Mouse (Mus musculus) kidney, postnatal 14 days (tissue): ENCODE data around the gene Mif4gd.
"Not testable (repeated sequence)": the region's sequence is repeated elsewhere in the genome, so short reads cannot be mapped to it uniquely, and the experiment has no call there.

Experiments
- DNase-seq: peaks from one replicate; pipeline ENCODE4 v3.0.0; 2022; ENCODE audit warnings: mixed read lengths

Mif4gd gene

DNA sequence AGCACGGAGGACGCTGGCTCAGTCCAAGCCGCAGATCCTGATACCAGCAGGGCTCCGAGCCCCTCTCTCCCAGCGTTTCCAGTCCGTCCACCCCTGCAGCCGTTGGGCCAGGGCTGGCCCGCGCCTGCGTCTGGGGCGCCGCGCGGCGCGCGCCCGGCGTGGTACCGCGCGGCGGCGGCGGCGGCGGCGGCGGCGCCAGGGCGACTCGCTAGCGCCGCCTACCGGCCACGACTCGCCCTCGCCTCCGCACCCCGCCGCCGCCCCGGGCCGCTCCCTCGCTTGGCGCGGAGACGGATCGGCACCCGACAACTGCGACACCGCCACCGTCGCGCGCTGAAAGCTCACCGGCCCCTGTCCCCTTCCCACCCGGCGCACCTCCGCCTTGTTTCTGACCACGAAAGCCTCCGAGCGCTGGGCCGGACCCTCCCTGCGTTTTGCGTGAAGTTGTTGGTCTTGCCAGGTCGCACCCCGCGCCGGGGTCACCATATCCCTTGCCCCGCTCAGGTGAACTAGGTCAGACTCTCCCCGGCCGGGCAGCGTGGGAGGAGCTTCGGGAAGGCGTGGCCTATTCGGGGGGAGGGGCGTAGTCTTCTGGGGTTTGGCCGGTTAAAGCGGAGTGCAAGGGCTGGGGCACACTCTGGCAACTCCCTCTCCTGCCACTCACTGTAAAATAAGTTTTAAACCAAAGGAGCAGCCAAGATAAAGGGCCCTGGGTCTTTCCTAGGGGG is at the start of gene Mif4gd:
TSS of gene Mif4gd (minus strand) at position 560 of the 728 bp plus-strand sequence.
- peak; percentile 95 for DNase-seq

DNA sequence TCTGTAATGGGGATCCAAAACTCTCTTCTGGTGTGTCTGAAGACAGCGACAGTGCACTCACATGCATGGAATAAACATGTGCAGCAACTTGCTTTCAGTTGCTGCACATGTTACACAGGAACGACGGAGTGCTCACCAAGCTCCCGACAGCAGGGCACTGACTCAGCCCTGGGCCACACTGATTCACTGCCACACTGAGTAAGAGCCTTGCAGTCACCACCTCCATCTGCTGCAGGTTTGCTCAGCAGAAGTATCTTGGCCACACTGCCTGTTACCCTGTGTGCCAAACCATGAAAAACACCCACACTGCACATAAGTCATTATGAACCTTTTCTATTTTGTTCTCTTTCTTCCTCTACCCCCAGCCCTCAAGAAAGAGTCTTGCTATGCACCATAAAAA is 47.6 kb upstream of the Mif4gd start:
- DNase-seq: no peak

DNA sequence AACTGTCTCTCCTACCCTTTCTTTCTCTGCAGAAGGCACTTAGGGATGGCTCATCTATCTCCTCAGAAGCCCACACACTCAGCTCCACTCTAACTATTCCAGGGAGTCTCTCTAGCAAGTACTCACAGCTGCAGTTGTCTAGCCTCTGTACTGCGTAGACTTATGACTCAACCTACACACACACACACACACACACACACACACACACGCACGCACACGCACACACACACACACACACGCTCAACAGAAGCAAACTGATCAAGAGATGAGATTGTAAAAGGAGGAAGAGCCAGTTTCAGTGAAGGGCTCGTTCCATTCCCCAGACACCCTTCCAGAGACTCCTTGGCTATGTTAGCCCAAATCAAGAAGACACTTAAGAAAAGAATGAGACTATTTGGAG is 45.8 kb upstream of the Mif4gd start:
- DNase-seq: no peak

DNA sequence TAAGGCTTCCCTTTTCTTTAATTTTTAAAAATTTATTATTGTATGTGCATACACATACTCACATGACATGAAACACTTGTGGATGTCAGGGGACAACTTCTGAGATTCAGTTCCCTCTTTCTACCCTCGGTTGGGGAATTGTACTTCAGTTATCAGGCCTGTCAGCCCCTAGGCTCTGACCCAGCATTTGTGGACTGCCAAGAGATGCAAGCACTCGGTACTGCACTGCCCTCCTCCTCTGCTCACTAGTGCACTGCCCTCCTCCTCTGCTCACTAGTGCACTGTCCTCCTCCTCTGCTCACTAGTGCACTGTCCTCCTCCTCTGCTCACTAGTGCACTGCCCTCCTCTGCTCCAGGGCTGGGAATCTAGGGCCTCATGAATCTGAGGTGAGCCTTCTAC is 41.4 kb upstream of the Mif4gd start:
- no peak for DNase-seq

DNA sequence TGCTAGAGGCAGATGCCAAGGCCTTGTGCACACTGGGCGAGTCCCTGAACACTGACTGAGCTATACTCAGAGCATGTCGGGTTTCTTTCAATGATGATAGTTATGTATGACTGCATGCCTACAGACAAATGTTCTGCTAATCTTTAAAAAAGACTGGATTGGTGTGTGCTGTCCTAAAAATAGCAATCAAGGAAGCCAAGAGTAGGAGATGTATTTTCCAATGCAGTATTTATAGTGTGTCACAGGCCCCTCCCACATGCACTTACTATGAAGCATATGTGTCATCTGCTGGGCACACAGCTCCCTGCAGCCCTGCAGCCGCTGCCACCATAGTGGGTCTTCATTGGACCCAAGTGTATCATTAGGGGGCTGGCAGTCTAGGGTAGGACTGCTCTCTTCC is 40.4 kb upstream of the Mif4gd start:
- no peak for DNase-seq

DNA sequence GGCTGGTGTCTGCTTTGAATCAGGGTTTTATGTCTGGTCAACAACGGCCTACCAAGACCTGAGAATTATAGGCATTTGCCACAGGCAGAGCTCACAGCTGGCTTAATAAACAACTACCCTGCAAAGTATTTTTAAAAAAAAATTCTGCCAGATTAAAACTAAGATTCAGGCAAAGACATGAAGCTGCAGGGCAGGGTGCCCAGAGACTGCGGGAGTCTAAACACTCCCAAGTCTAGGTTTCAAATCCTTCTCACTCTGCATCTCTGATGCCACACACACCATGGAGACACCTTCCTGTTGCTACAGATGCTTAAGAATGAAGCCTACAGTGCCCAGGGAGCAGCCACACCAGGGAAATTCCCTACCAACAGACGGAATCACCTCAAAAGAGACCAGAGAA is 38.9 kb upstream of the Mif4gd start:
- no peak for DNase-seq

DNA sequence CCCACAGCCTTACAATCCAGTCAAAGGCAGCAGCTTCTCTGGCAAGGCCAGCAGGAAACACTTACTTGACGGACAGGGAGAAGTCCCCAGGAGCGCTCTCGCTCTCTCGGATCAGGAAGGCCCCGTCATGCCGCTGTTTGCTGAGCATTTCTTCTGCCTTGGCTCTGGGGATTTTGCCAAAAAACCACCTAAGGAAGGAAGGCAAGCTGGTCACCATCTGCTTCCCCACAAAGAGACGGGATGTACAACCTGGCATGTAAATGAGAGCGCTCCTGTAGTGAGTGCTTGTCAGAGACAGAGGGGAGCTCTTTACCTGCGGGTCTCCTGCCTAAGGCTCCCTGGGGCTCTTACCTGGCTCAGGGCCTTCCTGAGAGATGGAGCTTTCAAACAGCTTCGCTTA is 36.9 kb upstream of the Mif4gd start:
- DNase-seq: peak; percentile 68

DNA sequence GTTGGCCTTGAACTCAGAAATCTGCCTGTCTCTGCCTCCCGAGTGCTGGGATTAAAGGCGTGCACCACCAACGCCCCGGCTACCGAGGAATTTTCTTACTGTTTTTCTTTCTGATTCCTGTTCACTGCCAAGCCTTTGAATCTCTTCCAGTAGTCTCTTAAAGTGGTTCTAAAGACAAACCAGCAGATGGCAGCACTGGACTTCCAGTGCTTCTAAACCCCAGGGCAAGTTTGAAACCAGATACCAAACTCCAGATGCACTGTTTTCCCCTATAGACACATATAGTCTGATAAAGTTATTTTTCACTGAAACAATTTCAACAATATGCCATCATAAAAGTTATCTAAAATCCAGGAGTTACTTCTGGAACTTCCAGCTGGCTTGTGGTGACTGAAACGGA is 34.7 kb upstream of the Mif4gd start:
- DNase-seq: peak; percentile 73

DNA sequence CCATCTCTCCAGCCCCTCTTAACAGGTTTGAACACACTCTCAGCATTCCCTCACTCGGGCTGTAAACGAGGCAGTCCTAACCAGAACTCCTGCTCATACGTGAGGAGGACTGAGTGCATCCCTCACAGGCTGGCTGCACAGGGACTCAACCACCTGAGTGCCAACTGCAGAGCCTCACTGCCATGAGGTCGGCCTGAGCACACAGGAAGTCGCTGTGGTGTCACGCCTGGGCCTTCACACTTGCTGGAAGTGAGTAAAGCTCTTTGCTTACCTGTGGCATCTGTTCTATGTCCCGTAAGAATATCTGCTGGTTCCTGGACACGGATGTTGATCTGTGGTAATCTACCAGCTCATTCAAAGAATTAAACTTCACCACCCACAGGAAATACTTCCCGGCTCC is 33.7 kb upstream of the Mif4gd start:
- no peak for DNase-seq

DNA sequence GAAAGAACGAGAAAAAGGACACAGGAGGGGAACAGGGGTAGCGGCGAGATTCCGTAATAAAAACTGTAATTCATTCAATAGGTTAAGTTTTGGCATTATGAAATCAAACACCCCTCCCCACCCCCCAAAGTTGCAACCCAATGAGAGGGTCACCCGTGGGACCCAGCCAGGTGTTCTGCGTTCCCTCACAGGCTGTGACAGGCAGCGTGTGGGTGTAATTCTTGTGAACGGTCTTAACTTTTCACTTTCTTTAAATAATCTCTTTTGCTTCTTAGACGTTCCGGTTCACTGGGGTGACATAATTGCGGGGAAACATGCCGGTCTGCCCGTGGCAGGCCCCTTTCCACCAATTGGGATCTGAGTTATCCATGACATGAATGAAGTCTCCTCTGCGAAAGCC is 32.7 kb upstream of the Mif4gd start:
- DNase-seq: not testable (repeated sequence)

DNA sequence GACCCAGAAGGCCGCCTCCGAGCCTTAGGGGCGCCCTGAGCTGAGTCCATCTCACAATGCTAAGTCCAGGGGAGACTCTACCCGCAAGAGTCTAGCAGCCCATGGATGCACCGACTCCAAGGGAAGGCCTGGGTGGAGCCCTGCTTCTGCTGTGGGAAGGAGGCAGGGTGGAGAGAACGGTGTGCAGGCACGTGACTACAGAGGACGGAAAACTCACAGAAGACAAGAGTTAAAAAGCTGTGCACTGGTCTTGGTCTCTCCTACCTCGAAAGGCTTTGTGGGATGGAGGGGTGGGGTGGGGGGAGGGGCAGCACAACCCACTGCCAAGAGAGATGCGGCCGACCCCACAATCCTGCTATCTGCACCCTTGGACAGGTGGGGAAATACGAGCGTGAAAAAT is 31.5 kb upstream of the Mif4gd start:
- DNase-seq: no peak

DNA sequence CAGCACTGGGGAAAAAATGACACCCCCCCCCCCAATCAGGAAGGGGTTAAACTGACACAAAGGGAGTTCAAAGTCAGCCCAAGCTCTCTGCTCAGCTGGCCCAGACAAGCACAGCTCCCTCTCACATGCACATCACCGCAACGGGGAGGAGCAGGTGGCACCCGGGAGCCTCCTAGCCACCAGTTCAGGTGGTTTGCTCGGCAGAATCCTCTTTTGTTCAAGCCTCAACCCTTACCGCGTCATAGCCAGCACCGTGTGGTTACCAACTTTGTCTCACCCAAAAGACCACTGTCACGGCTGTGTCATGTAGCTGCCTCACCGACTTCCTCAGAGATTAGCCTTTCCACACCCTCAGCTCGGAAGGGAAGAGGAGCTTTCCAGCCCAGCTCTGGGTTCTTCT is 30.5 kb upstream of the Mif4gd start:
- no peak for DNase-seq

DNA sequence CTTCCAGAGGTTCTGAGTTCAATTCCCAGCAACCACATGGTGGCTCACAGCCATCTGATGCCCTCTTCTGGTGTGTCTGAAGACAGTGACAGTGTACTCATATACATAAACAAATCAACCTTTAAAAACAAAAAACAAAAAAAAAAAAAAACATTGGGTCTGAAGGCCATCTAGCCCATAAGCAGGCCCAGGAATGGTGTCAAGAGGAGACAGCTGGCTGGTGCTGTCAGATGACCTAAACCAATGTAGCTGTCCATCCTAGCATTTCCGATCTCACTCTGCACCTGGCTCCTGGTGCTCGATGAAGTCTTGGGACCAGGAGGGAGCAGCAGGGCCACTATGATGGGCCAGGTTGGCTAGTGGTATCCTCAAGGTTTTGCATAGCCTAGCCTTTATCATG is 29.9 kb upstream of the Mif4gd start:
- DNase-seq: no peak

DNA sequence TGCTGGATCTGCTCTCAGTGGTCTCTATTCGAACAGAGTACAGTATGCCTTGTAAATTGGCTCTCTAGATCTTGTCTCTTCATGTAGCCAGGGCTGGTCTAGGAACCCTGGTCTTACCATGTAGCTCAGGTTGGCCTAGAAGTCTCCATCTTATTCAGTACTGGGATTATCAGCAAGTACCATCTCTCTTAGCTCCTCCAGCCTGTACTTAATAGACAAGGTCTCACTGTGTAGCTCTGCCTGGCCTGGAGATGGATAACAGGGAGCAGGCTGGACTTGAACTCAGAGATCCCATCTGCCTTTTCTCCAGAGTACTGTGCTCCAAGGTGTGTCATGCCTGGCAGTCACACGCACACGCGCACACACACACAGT is 28.9 kb upstream of the Mif4gd start:
- DNase-seq: no peak

DNA sequence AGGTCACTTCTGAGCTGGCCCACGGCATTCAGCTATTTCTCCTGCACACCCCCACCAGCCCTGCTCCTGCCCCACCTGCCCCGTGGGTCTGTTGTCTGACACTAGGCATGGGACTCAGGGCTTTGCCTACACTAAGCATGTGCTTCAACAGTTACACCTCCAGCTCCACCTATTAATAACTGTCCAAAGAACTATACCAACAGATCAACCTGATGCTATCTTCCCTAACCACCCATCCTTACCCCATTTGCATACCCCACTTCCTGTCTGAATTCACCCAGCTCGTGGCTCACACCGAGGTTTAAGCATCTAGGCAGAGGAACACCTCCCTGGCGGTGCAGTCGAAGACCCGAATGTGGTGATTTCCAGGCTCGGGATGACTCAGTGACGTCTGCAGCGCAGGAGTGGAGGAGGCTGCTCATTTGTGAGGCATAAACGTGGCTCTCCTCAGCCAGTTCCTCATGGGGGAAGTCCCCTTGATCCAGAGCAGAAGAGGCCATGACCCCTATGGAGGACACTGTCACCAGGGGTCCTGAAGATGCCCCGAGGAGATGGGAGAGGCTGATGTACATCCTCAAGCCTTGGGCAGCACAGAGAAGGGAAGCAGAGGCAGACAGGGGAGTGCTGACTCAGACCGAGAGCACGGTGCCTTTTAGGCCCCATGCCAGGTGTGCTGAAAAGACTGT is 28.4 kb upstream of the Mif4gd start:
- no peak for DNase-seq

DNA sequence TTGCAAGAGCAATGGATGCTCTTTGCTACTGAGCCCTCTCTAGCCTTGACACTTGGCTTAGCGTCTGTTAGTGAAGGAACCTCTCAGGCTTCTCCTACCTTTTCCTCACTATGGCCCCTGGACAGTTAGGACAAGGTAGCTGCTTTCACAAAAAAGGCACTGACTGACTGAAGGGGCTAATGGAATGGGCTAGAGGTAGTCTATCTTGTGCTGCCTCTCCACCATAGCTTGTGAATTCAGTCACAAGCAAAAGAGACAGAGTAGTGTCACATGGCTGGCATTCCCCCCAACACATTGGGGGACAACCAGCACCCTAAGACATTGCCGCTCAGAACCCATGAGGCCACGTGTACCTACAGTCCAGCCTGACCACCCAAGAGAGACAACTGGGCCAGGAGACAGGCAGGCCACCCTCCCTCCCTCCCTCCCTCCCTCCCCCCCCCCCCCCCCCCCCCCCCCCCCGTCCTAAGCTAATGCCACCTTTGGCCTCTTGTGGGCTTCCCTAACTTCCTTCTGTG is 27.6 kb upstream of the Mif4gd start:
- no peak for DNase-seq

DNA sequence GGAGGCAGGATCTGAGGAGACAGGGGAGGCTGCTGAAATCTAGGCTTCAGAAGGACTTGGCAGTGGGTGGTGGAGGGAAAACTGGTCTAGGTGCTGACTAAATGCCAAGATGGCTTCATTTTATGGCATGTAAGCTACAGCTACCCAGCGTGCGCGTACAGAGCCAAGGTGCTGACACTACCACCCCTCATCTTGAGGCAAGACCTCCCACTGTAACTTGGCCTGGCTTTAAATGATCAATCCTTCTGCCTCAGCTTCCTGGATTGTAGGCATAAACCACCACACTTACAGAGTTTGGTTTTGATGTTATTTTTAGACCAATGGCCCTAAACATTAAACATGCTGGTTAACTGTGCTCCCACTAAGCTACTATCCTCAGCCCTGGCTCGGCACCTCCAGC is 26.8 kb upstream of the Mif4gd start:
- DNase-seq: no peak

DNA sequence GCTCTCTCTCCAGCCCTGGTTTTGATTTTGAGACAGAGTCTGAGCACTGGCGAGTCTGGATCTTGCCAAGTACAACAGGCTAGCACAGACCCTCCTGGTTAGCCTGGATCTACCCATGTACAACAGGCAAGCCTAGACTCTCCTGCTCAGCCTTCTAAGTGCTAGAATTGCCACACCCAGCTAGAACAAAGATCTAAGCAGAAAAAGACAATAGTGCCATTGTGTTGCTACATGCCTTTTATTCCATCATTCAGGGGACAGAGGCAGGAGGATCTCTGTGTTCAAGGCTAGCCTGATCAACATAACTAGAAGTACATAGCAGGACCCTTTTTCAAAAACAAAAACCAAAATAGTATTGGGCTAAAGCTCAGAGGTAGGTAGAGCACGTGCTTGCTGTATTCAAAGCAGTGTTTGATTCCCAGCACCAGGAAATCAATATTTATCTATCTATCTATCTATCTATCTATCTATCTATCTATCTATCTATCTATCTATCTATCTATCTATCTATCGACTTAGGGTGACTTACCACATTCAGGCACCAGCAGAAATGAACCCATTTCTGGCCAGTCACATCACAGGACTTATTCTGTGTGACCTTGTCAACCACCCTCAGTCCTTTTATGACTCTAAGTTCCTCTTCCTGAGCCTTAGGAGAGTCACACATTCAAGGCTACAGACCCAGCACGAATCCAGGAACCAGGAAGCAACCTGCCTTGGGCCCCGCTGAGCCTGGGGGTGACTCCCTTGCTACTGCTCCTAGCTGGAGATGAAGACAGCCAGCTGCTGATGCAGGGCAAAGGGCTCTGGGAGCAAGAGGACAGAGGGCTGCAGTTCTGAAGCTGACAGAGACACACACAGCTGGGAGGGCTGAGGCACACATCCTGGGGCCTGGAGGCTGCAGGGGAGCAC is 26.0 kb upstream of the Mif4gd start:
- no peak for DNase-seq

DNA sequence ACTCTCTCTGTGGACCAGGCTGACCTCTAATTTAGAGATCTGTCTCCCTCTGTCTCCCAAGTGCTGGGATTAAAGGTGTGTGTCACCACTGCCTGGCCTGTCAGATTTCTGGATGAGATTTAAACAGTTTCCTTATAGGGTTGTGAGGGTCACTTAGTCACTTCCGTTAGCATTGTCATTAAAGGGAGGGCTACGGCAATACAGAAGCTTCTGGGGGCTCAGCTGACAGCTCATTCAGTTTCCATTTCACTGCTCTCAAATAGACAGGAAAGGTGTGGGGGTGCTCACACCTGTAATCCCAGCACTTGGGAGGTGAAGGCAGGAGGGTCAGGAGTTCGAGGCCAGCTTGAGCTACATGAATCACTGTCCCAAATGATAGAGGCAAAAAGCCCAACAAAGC is 24.2 kb upstream of the Mif4gd start:
- no peak for DNase-seq

DNA sequence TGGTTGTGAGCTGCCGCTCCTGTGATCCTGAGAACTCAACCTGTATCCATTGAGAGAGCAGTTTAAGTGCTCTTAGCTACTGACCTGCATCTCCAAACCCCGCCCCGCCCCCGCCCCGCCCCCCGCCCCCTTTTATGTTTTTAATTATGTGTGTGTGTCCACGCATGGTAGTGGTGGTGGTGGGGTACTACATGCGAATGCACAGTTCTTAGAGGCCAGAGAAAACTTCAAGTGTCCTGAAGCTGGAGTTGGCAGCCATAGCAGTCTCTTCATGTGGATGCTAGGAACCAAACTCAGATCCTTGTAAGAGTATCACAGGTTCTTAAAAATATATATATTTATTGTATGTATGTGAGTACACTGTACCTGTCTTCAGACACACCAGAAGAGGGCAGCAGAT is 22.7 kb upstream of the Mif4gd start:
- DNase-seq: no peak

DNA sequence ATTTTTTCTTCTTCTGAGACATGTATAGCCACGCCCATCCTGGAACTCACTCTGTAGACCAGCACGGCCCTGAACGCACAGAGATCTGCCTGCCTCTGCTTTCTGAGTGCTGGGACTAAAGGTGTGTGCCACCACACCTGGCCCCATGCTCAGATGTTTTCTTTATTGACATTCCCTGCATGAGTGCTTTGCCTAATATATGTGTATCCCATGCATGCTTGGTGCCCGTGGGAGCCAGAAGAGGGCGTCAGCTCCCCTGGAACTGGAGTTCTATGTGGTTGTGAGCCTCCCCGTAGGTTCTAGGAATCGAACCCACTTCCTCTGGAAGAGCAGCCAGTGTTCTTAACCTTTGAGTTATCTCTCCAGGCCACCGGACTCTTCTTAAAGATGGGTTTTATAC is 22.3 kb upstream of the Mif4gd start:
- no peak for DNase-seq

DNA sequence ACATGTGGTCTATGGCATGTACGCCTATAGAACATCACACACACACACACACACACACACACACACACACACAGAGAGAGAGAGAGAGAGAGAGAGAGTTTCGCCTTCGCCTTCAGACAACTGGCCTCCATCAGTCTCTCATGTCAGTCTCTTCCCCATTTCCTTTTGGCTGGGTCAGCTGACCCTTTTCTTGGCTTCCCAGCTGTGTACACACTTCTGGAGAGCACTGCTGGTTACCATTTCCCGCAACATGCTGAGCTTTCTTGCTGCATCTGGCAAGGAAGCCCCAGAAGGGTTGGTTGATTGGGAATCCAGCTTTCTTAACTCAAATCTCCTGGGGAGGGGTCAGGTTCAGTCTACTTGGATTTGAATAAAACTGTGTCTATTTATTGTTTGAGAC is 21.3 kb upstream of the Mif4gd start:
- DNase-seq: no peak

DNA sequence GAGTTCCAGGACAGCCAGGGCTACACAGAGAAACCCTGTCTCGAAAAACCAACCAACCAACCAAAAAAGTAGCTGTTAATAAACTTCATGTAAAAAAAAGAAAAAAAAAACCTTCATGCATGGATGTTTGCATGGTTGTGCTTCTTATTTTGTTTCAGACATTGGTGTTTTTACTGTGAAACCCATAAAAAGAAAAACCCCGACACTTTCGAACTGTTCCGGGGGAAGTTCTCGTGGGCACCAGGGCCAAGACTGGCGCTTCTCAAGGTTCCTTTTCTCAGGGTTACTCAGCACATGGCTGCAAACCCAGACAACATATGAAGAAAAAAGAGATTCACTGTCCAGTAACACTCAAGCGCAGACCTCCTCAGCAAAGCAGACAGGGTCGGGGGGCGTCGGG is 20.1 kb upstream of the Mif4gd start:
- no peak for DNase-seq

DNA sequence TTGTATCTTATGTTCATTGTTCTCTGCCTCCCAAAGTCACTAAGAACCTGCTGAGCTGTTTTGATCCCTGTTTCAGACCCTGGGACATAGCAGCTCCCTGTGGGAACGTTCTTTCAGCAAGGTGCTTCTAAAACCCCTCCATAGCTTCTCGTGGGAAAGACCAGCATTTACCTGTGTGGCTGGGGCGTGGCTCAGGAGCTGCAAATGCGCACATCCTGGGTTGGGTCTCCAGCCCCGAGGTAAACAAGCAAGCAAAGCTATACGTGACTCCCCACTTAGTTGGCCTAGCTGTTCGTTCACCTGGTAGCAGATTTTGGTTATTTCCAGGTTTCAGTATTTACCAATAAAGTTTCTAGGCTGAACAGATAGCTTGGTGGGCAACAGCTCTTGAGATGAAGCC is 19.5 kb upstream of the Mif4gd start:
- DNase-seq: no peak
